Mouse (Mus musculus) limb, embryonic 11.5 days (tissue): ENCODE data around the gene Spi1. TPM values are rescaled to one million over a fixed set of nuclear protein-coding genes. Genes with fewer than 3 reads are reported as not detected.

Source experiments
- ATAC-seq: fragments of 200-750 bp; cut with Nextera tagmentation; 2 replicates; pipeline ENCODE4 v1.8.0; 2017; ENCODE audit warnings: low read depth; ENCODE audit not compliant: insufficient number of reproducible peaks, low FRiP score, low TSS enrichment
- DNase-seq: peaks from one replicate; pipeline ENCODE4 v3.0.0-alpha.2; 2015; ENCODE audit warnings: low spot score
- H3K27ac ChIP-seq: fragments of 300-500 bp; sonication (generic); replicated peaks from 2 replicates; pipeline ENCODE4 v1.5.1; 2014; ENCODE audit warnings: low read depth, mild to moderate bottlenecking, low read length
- H3K27me3 ChIP-seq: fragments of 300-500 bp; sonication (generic); 2 replicates; pipeline ENCODE4 v1.6.1; 2014; ENCODE audit warnings: mild to moderate bottlenecking, low read length, mixed read lengths; ENCODE audit not compliant: control insufficient read depth, insufficient read depth
- H3K36me3 ChIP-seq: fragments of 300-500 bp; sonication (generic); 2 replicates; pipeline ENCODE4 v1.6.1; 2014; ENCODE audit warnings: mild to moderate bottlenecking, low read length, moderate library complexity, mixed read lengths; ENCODE audit not compliant: control insufficient read depth, insufficient read depth
- H3K4me1 ChIP-seq: fragments of 300-500 bp; sonication (generic); 2 replicates; pipeline ENCODE4 v1.6.1; 2014; ENCODE audit warnings: low read length, mixed read lengths; ENCODE audit not compliant: control insufficient read depth, insufficient read depth
- H3K4me2 ChIP-seq: fragments of 300-500 bp; sonication (generic); 2 replicates; pipeline ENCODE4 v1.6.1; 2014; ENCODE audit warnings: low read depth, mild to moderate bottlenecking, moderate library complexity; ENCODE audit not compliant: severe bottlenecking
- H3K4me3 ChIP-seq: fragments of 300-500 bp; sonication (generic); 2 replicates; pipeline ENCODE4 v1.5.1; 2014; ENCODE audit warnings: low read depth, low read length
- H3K9ac ChIP-seq: fragments of 300-500 bp; sonication (generic); 2 replicates; pipeline ENCODE4 v1.6.1; 2014; ENCODE audit warnings: mild to moderate bottlenecking, low read length
- H3K9me3 ChIP-seq: fragments of 300-500 bp; sonication (generic); 2 replicates; pipeline ENCODE4 v1.6.1; 2016; ENCODE audit warnings: low read length; ENCODE audit not compliant: control insufficient read depth
- WGBS: fragments of 180-500 bp; shearing (Covaris S2); extraction: QIAGEN DNeasy Blood & Tissue Kit; methylation state at CpG from one replicate; pipeline ENCODE4 v1.1.7; 2014; 5-methylcytosine and 5-hydroxymethylcytosine counted together
- polyA plus RNA-seq: library from polyadenylated mRNA; unstranded; fragments of >200 nt; fragmentation: Nextera tagmentation; extraction: Ambion mirVana; gene quantifications from 2 replicates; pipeline ENCODE4 v1.2.1, GENCODE M21; 2014

The Spi1 gene
- polyA plus RNA-seq, 1 experiment from 2014 or later: 1.9 TPM

- Histone ChIP-seq H3K36me3 (peaks cover 4% of the 10 kb centered on the region), H3K27me3 (no peaks in the 10 kb centered on the region), H3K9ac (peak overlapping the region; percentile 63), H3K4me2 (peak overlapping the region; percentile 88), H3K4me3 (peak overlapping the region; percentile 58; the same call in 1 of the 2 replicates), H3K9me3 (no peaks in the 10 kb centered on the region), H3K27ac (peak overlapping the region; percentile 68), H3K4me1 (peaks cover 15% of the 10 kb centered on the region)
- peak; percentile 32 for DNase-seq
- peak; percentile 12; the same call in 1 of the 2 replicates for ATAC-seq
- 81% methylated on average over 10 of the region's 10 CpGs for WGBS
Observed at GRCm38 (mm10) chr2:91071059-91071458, 11.1 kb upstream of the Spi1 start.

GRCm38 (mm10) chr2:91072092-91072491 is 10.1 kb upstream of the Spi1 start:
- no peak overlapping the region for H3K4me2 ChIP-seq
- DNase-seq: no peak
- 24% methylated on average over 1 of the region's 1 CpGs for WGBS

GRCm38 (mm10) chr2:91077957-91078313 is 4.3 kb upstream of the Spi1 start:
- Histone ChIP-seq H3K4me2 (peak overlapping the region; percentile 89), H3K9me3 (no peaks in the 10 kb centered on the region), H3K9ac (no peak overlapping the region), H3K27me3 (no peaks in the 10 kb centered on the region), H3K27ac (no peak overlapping the region), H3K4me3 (peak overlapping the region; percentile 42; the same call in 1 of the 2 replicates), H3K36me3 (no peaks in the 10 kb centered on the region), H3K4me1 (no peaks in the 10 kb centered on the region)
- ATAC-seq: no peak
- 15% methylated on average over 12 of the region's 12 CpGs for WGBS
- no peak for DNase-seq

More at GRCm38 (mm10) chr2:91072092-91072491, 10.1 kb upstream of the Spi1 start:
- ATAC-seq: no peak
- Histone ChIP-seq H3K36me3 (peaks cover 2% of the 10 kb centered on the region), H3K4me3 (no peak overlapping the region), H3K9me3 (no peaks in the 10 kb centered on the region), H3K4me1 (peaks cover 15% of the 10 kb centered on the region), H3K27me3 (no peaks in the 10 kb centered on the region), H3K9ac (no peak overlapping the region), H3K27ac (no peak overlapping the region)

- H3K9ac ChIP-seq: peak overlapping the region; percentile 67
- H3K4me1 ChIP-seq: no peaks in the 10 kb centered on the region
- H3K9me3 ChIP-seq: no peaks in the 10 kb centered on the region
- peak overlapping the region; percentile 42 for H3K4me3 ChIP-seq
- peak overlapping the region; percentile 89 for H3K4me2 ChIP-seq
- DNase-seq (peak; percentile 40), ATAC-seq (peak; percentile 41; the same call in 1 of the 2 replicates)
- H3K27me3 ChIP-seq: no peaks in the 10 kb centered on the region
- no peak overlapping the region for H3K27ac ChIP-seq
- WGBS: 0% methylated on average over 18 of the region's 36 CpGs
- no peaks in the 10 kb centered on the region for H3K36me3 ChIP-seq
Observed at GRCm38 (mm10) chr2:91078314-91079025, 3.7 kb upstream of the Spi1 start.

GRCm38 (mm10) chr2:91079026-91079384 is 3.2 kb upstream of the Spi1 start:
- Histone ChIP-seq H3K9ac (peak overlapping the region; percentile 67), H3K27me3 (no peaks in the 10 kb centered on the region), H3K4me2 (peak overlapping the region; percentile 89), H3K4me3 (peak overlapping the region; percentile 42), H3K4me1 (no peaks in the 10 kb centered on the region), H3K36me3 (no peaks in the 10 kb centered on the region), H3K27ac (no peak overlapping the region), H3K9me3 (no peaks in the 10 kb centered on the region)
- no peak for ATAC-seq
- no peak for DNase-seq
- WGBS: 29% methylated on average over 5 of the region's 5 CpGs

GRCm38 (mm10) chr2:91080784-91081513 is 1.2 kb upstream of the Spi1 start:
- 84% methylated on average over 8 of the region's 8 CpGs for WGBS
- no peak overlapping the region for H3K9ac ChIP-seq
- no peak for DNase-seq
- H3K4me3 ChIP-seq: no peak overlapping the region
- no peak for ATAC-seq
- no peaks in the 10 kb centered on the region for H3K9me3 ChIP-seq
- no peaks in the 10 kb centered on the region for H3K4me1 ChIP-seq
- H3K27me3 ChIP-seq: no peaks in the 10 kb centered on the region
- H3K4me2 ChIP-seq: no peak overlapping the region
- no peaks in the 10 kb centered on the region for H3K36me3 ChIP-seq
- no peak overlapping the region for H3K27ac ChIP-seq

- Histone ChIP-seq H3K27ac (no peak overlapping the region), H3K9ac (no peak overlapping the region)
- 66% methylated on average over 11 of the region's 11 CpGs for WGBS
Observed at GRCm38 (mm10) chr2:91082844-91083243, 654 bp downstream of the Spi1 start.

GRCm38 (mm10) chr2:91083366-91083940 is 1.3 kb downstream of the Spi1 start:
- Histone ChIP-seq H3K27ac (no peak overlapping the region), H3K36me3 (no peaks in the 10 kb centered on the region), H3K4me3 (no peak overlapping the region), H3K4me1 (no peaks in the 10 kb centered on the region), H3K27me3 (no peaks in the 10 kb centered on the region), H3K9me3 (no peaks in the 10 kb centered on the region), H3K9ac (no peak overlapping the region), H3K4me2 (no peak overlapping the region)
- ATAC-seq (no peak), DNase-seq (no peak)
- 56% methylated on average over 1 of the region's 1 CpGs for WGBS

More at GRCm38 (mm10) chr2:91082844-91083243, 654 bp downstream of the Spi1 start:
- no peak for DNase-seq
- ATAC-seq: no peak
- no peaks in the 10 kb centered on the region for H3K9me3 ChIP-seq
- H3K4me3 ChIP-seq: no peak overlapping the region
- H3K27me3 ChIP-seq: no peaks in the 10 kb centered on the region
- H3K4me2 ChIP-seq: no peak overlapping the region
- H3K36me3 ChIP-seq: no peaks in the 10 kb centered on the region
- no peaks in the 10 kb centered on the region for H3K4me1 ChIP-seq
